Comparison of ENCODE assay signal across 8 mouse cellular contexts in the genomic region with DNA sequence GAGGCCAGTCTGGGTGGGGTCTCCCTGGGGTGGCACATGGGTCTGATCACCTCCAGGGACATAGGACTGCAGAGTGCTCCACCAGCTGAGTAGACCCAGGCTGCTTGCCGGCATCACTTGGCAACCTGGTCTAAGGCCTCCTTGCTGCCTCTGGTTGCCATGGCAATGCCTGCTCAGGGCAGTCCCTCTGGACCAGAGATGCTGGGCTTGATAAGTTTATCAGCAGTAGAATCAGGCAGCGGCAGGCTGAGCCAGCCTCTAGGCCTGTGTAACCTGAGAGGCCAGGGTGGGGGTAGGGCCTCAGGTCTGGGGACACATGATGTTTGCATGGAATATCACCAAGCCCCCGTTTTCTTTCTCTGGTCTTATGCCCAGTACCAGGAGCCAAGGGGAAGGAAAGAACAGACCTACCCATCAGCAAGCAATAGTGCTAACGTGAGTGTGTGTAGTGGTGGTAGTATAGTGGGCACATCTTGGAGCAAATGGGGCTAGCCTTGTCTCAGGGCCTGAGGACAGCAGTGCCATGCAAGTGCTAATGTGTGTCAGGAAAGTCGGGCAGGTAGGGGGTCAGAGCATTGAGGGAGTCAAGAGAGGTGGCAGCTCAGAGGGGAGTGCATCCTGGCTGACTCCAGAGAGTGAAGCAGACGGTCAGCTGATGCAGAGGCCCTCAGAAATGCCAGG.
DNase-seq lines count a peak whose midpoint lies in the region; ATAC-seq lines count a peak whose summit lies in the region.

No protein-coding gene starts in this region.

- WGBS in forebrain, embryonic 14.5 days = 21% methylated on average over 6 of the region's 6 CpGs
- WGBS in neural tube, embryonic 13.5 days = 21% methylated on average over 6 of the region's 6 CpGs

- DNase-seq in kidney, adult 11 months = peak; percentile 67
- DNase-seq in kidney, adult 9 months = no peak
- no peak for DNase-seq in forebrain, embryonic 14.5 days (ENCODE audit: low spot score)
- peak; percentile 54 for DNase-seq in kidney, postnatal 14 days
- no peak for DNase-seq in adrenal gland, postnatal 10 days
- DNase-seq in adrenal gland, adult 2 months = no peak
- DNase-seq in adrenal gland, postnatal 25 days = no peak

- H3K36me3 ChIP-seq in forebrain, embryonic 14.5 days (ENCODE audit: control insufficient read depth, insufficient read depth, low read length) = peaks cover 6% of the 10 kb centered on the region; the same call in 1 of the 2 replicates
- H3K36me3 ChIP-seq in neural tube, embryonic 13.5 days = no peaks in the 10 kb centered on the region

- peak; percentile 45 for ATAC-seq in forebrain, embryonic 14.5 days
- peak; percentile 38 for ATAC-seq in neural tube, embryonic 13.5 days (ENCODE audit: low read depth)

- peaks cover 2% of the 10 kb centered on the region; the same call in 1 of the 2 replicates for H3K4me1 ChIP-seq in forebrain, embryonic 14.5 days (ENCODE audit: control insufficient read depth, insufficient read depth, low read length)
- H3K4me1 ChIP-seq in neural tube, embryonic 13.5 days (replicated peaks) = peaks cover 34% of the 10 kb centered on the region

- H3K4me2 ChIP-seq in forebrain, embryonic 14.5 days (ENCODE audit: low read length) = no peak overlapping the region
- H3K4me2 ChIP-seq in neural tube, embryonic 13.5 days = no peak overlapping the region

- no peaks in the 10 kb centered on the region for H3K9me3 ChIP-seq in forebrain, embryonic 14.5 days (replicated peaks; ENCODE audit: control insufficient read depth, low read length)
- no peaks in the 10 kb centered on the region for H3K9me3 ChIP-seq in neural tube, embryonic 13.5 days

- H3K4me3 ChIP-seq in forebrain, embryonic 14.5 days (ENCODE audit: low read depth, low read length) = no peak overlapping the region
- H3K4me3 ChIP-seq in neural tube, embryonic 13.5 days = no peak overlapping the region

- no peaks in the 10 kb centered on the region for H3K27me3 ChIP-seq in forebrain, embryonic 14.5 days (replicated peaks; ENCODE audit: control insufficient read depth, insufficient read depth, low read length)
- peaks cover 12% of the 10 kb centered on the region; the same call in 1 of the 2 replicates for H3K27me3 ChIP-seq in neural tube, embryonic 13.5 days

- no peak overlapping the region for H3K9ac ChIP-seq in forebrain, embryonic 14.5 days (ENCODE audit: low read length)
- no peak overlapping the region for H3K9ac ChIP-seq in neural tube, embryonic 13.5 days

- H3K27ac ChIP-seq in forebrain, embryonic 14.5 days (ENCODE audit: low read depth, low read length) = no peak overlapping the region
- peak overlapping the region; percentile 46; the same call in 1 of the 2 replicates for H3K27ac ChIP-seq in neural tube, embryonic 13.5 days (replicated peaks)

Comparison
In these comparisons a context has a peak if more than half of its experiments do, and no peak if none do; other contexts are left out.
1. DNase-seq: peak in kidney, adult 11 months (single experiment) and kidney, postnatal 14 days (single experiment); none in kidney, adult 9 months (single experiment), forebrain, embryonic 14.5 days (single experiment), adrenal gland, postnatal 10 days (single experiment), adrenal gland, adult 2 months (single experiment) and adrenal gland, postnatal 25 days (single experiment).